Mouse (Mus musculus) heart, embryonic 14.5 days (tissue): Measurements from ENCODE around the gene Ppil2. TPM values are rescaled to one million over a fixed set of nuclear protein-coding genes. Genes with fewer than 3 reads are reported as not detected.

Experiments
- ATAC-seq: fragments of 200-750 bp; cut with Nextera tagmentation; 2 replicates; pipeline ENCODE4 v1.8.0; 2017; ENCODE audit warnings: low read depth, moderate TSS enrichment; ENCODE audit not compliant: insufficient number of reproducible peaks, insufficient read depth, low FRiP score
- H3K27ac ChIP-seq, 2 experiments: fragments of 200-500 bp in 1 of 2; fragments of 300-500 bp in 1 of 2; sonication (generic) in 1 of 2; replicated peaks in 1 of 2; 2 replicates each; pipeline ENCODE4 v1.5.1; 2012 to 2014; ENCODE audit warnings: low read depth in 2 of 2, low read length in 2 of 2, control low read depth in 1 of 2, mild to moderate bottlenecking in 1 of 2, mixed read lengths in 1 of 2; ENCODE audit not compliant: control insufficient read depth in 1 of 2, insufficient read depth in 1 of 2
- H3K27me3 ChIP-seq: fragments of 300-500 bp; sonication (generic); 2 replicates; pipeline ENCODE4 v1.6.1; 2014; ENCODE audit warnings: mild to moderate bottlenecking, low read length, control low read depth; ENCODE audit not compliant: control insufficient read depth, insufficient read depth
- H3K36me3 ChIP-seq: fragments of 300-500 bp; sonication (generic); 2 replicates; pipeline ENCODE4 v1.6.1; 2014; ENCODE audit warnings: mild to moderate bottlenecking, control low read depth, low read length, mixed read lengths; ENCODE audit not compliant: control insufficient read depth, insufficient read depth
- H3K4me1 ChIP-seq, 2 experiments: fragments of 200-500 bp in 1 of 2; fragments of 300-500 bp in 1 of 2; sonication (generic) in 1 of 2; 2 replicates each; pipeline ENCODE4 v1.6.1; 2012 to 2014; ENCODE audit warnings: low read length in 2 of 2, control low read depth in 1 of 2, mixed read lengths in 1 of 2; ENCODE audit not compliant: control insufficient read depth in 2 of 2, insufficient read depth in 2 of 2
- H3K4me2 ChIP-seq: fragments of 300-500 bp; sonication (generic); 2 replicates; pipeline ENCODE4 v1.6.1; 2014; ENCODE audit warnings: mild to moderate bottlenecking, low read length
- H3K4me3 ChIP-seq, 2 experiments: fragments of 200-500 bp in 1 of 2; fragments of 300-500 bp in 1 of 2; sonication (generic) in 1 of 2; 2 replicates each; pipeline ENCODE4 v1.5.1; 2012 to 2014; ENCODE audit warnings: low read length in 2 of 2, mild to moderate bottlenecking in 2 of 2, control low read depth in 1 of 2, low read depth in 1 of 2, moderate library complexity in 1 of 2; ENCODE audit not compliant: control insufficient read depth in 1 of 2, insufficient read depth in 1 of 2
- H3K9ac ChIP-seq: fragments of 300-500 bp; sonication (generic); 2 replicates; pipeline ENCODE4 v1.6.1; 2014; ENCODE audit warnings: mild to moderate bottlenecking, low read length
- H3K9me3 ChIP-seq: fragments of 300-500 bp; sonication (generic); 2 replicates; pipeline ENCODE4 v1.6.1; 2016; ENCODE audit warnings: low read length, control low read depth; ENCODE audit not compliant: control insufficient read depth
- WGBS: fragments of 180-500 bp; shearing (Covaris S2); extraction: QIAGEN DNeasy Blood & Tissue Kit; methylation state at CpG from one replicate; pipeline ENCODE4 v1.1.7; 2014; 5-methylcytosine and 5-hydroxymethylcytosine counted together
- microRNA counts: library from miRNA; unstranded; fragments of <30 nt; microRNA quantifications from one replicate; lab custom pipeline; 2016
- microRNA-seq: library from miRNA; unstranded; fragments of <30 nt; microRNA quantifications from one replicate; pipeline ENCODE4, GENCODE M21; 2016
- polyA plus RNA-seq: library from polyadenylated mRNA; unstranded; fragments of >200 nt; fragmentation: Nextera tagmentation; extraction: Ambion mirVana; gene quantifications from 2 replicates; pipeline ENCODE4 v1.2.1, GENCODE M21; 2014

Ppil2 gene
- polyA plus RNA-seq, 1 experiment from 2014 or later = 107 TPM

GRCm38 (mm10) chr16:17052087-17052486 is 59.0 kb downstream of the Ppil2 start:
- no peak overlapping the region for H3K27ac ChIP-seq
- no peak overlapping the region for H3K4me2 ChIP-seq
- H3K4me1 ChIP-seq = peaks cover 2 to 4% of the 10 kb centered on the region in 2 experiments; a peak in 1 of 4 replicates
- no peak overlapping the region for H3K4me3 ChIP-seq
- WGBS = 67% methylated on average over 7 of the region's 7 CpGs
- ATAC-seq = no peak
- no peaks in the 10 kb centered on the region for H3K9me3 ChIP-seq
- H3K36me3 ChIP-seq = peaks cover 29% of the 10 kb centered on the region
- no peak overlapping the region for H3K9ac ChIP-seq
- no peaks in the 10 kb centered on the region for H3K27me3 ChIP-seq

- Histone ChIP-seq H3K4me1 (peaks cover 2 to 4% of the 10 kb centered on the region in 2 experiments; a peak in 1 of 4 replicates), H3K4me2 (no peak overlapping the region), H3K36me3 (peaks cover 47% of the 10 kb centered on the region), H3K27me3 (no peaks in the 10 kb centered on the region), H3K27ac (no peak overlapping the region), H3K9ac (no peak overlapping the region), H3K4me3 (no peak overlapping the region), H3K9me3 (no peaks in the 10 kb centered on the region)
- ATAC-seq = no peak
- 94% methylated on average over 1 of the region's 1 CpGs for WGBS
Observed at GRCm38 (mm10) chr16:17049886-17050285, 61.2 kb downstream of the Ppil2 start.

- Histone ChIP-seq H3K4me1 (no peaks in the 10 kb centered on the region; a peak in 1 of 4 replicates), H3K27ac (no peak overlapping the region), H3K4me2 (no peak overlapping the region), H3K9ac (no peak overlapping the region), H3K27me3 (no peaks in the 10 kb centered on the region), H3K4me3 (no peak overlapping the region), H3K9me3 (no peaks in the 10 kb centered on the region), H3K36me3 (peaks cover 93% of the 10 kb centered on the region)
- ATAC-seq = no peak
- 89% methylated on average over 3 of the region's 3 CpGs for WGBS
Observed at GRCm38 (mm10) chr16:17045287-17045686, 65.8 kb downstream of the Ppil2 start.

GRCm38 (mm10) chr16:17044320-17044719 is 66.7 kb downstream of the Ppil2 start:
- Histone ChIP-seq H3K9me3 (no peaks in the 10 kb centered on the region), H3K27ac (no peak overlapping the region), H3K4me3 (no peak overlapping the region), H3K9ac (no peak overlapping the region), H3K4me1 (no peaks in the 10 kb centered on the region; a peak in 1 of 4 replicates), H3K27me3 (no peaks in the 10 kb centered on the region), H3K36me3 (peaks cover 94% of the 10 kb centered on the region), H3K4me2 (no peak overlapping the region)
- WGBS = 85% methylated on average over 3 of the region's 3 CpGs
- no peak for ATAC-seq

GRCm38 (mm10) chr16:17041417-17041816 is 69.6 kb downstream of the Ppil2 start:
- no peaks in the 10 kb centered on the region for H3K9me3 ChIP-seq
- H3K27me3 ChIP-seq = no peaks in the 10 kb centered on the region
- peaks cover 97% of the 10 kb centered on the region for H3K36me3 ChIP-seq
- no peak for ATAC-seq
- 70% methylated on average over 1 of the region's 1 CpGs for WGBS
- H3K4me3 ChIP-seq = no peak overlapping the region
- H3K4me2 ChIP-seq = no peak overlapping the region
- no peak overlapping the region for H3K9ac ChIP-seq
- H3K4me1 ChIP-seq = no peaks in the 10 kb centered on the region; a peak in 1 of 4 replicates
- no peak overlapping the region for H3K27ac ChIP-seq

- Histone ChIP-seq H3K9me3 (no peaks in the 10 kb centered on the region), H3K27ac (no peak overlapping the region), H3K9ac (no peak overlapping the region), H3K4me2 (no peak overlapping the region), H3K4me1 (no peaks in the 10 kb centered on the region; a peak in 1 of 4 replicates), H3K36me3 (peaks cover 98% of the 10 kb centered on the region), H3K27me3 (no peaks in the 10 kb centered on the region), H3K4me3 (no peak overlapping the region)
- ATAC-seq = no peak
- WGBS = 94% methylated on average over 3 of the region's 3 CpGs
Observed at GRCm38 (mm10) chr16:17040716-17041115, 70.3 kb downstream of the Ppil2 start.

MicroRNAs within 50 kb of the gene (microRNA counts, 519-probe panel; counts per million panel counts)
- microRNA mmu-miR-130b (lab: Ali Mortazavi, UCI) (6,464 counts per million, percentile 90 among the panel's probes with 10 or more counts), microRNA mmu-miR-301b (lab: Ali Mortazavi, UCI) (322 counts per million, percentile 70 among the panel's probes with 10 or more counts)

Small RNAs within 50 kb of the gene (microRNA-seq; reads per million reads assigned to microRNA genes)
- gene Mir130b (4,337 reads per million, percentile 91 among the genes with 10 or more reads in this experiment), gene Mir301b (81.9 reads per million, percentile 50 among the genes with 10 or more reads in this experiment)

Other genes starting within 250 kb of the Ppil2 start
- not detected in 2 replicates for gene Igll1, start 247.3 kb downstream of the Ppil2 start, polyA plus RNA-seq
- 47.5 and 51.3 TPM in 2 replicates for gene Top3b, start 240.5 kb downstream of the Ppil2 start, polyA plus RNA-seq
- 1.0 and 1.2 TPM in 2 replicates for gene Vpreb1, start 240.4 kb downstream of the Ppil2 start, polyA plus RNA-seq
- gene Ppm1f, start 214.8 kb downstream of the Ppil2 start, polyA plus RNA-seq = 18.6 and 19.9 TPM in 2 replicates
- 154 and 162 TPM in 2 replicates for gene Mapk1, start 127.9 kb downstream of the Ppil2 start, polyA plus RNA-seq
- gene Ypel1, start 41.6 kb downstream of the Ppil2 start, polyA plus RNA-seq = 15.9 and 18.9 TPM in 2 replicates
- 13.7 and 18.1 TPM in 2 replicates for gene 2610318N02Rik, start 13.9 kb upstream of the Ppil2 start, polyA plus RNA-seq
- 26.4 and 32.4 TPM in 2 replicates for gene Sdf2l1, start 21.1 kb upstream of the Ppil2 start, polyA plus RNA-seq
- 3.9 and 5.3 TPM in 2 replicates for gene Ydjc, start 33.4 kb upstream of the Ppil2 start, polyA plus RNA-seq
- 0.11 and 0.23 TPM in 2 replicates for gene Ccdc116, start 36.0 kb upstream of the Ppil2 start, polyA plus RNA-seq
- gene Ube2l3, start 91.4 kb upstream of the Ppil2 start, polyA plus RNA-seq = 276 and 285 TPM in 2 replicates
- gene Rimbp3, start 97.3 kb upstream of the Ppil2 start, polyA plus RNA-seq = 0.15 and 0.20 TPM in 2 replicates
- gene Hic2, start 122.3 kb upstream of the Ppil2 start, polyA plus RNA-seq = 2.7 and 3.0 TPM in 2 replicates
- 7.2 and 7.3 TPM in 2 replicates for gene Tmem191c, start 164.8 kb upstream of the Ppil2 start, polyA plus RNA-seq
- gene Serpind1, start 220.1 kb upstream of the Ppil2 start, polyA plus RNA-seq = 0.66 and 0.75 TPM in 2 replicates